Mouse (Mus musculus): ENCODE measurements around the gene Cd79a. TPM values are rescaled to one million over a fixed set of nuclear protein-coding genes. Genes with fewer than 3 reads are reported as not detected.

Gene Cd79a
- polyA plus RNA-seq, 1 experiment, result not detected

- Histone ChIP-seq H3K4me1 (ENCODE audit: control insufficient read depth, insufficient read depth, low read length) (peaks cover 8% of the 10 kb centered on the region), H3K27ac (ENCODE audit: insufficient read depth, low read depth, low read length) (no peak overlapping the region), H3K4me3 (ENCODE audit: insufficient read depth, low read length) (no peak overlapping the region)
- TF ChIP-seq POLR2A (IDR thresholded peaks at IDR 0.05; ENCODE audit: borderline replicate concordance, low read depth, low read length), result no peak
- no peak for TF ChIP-seq CTCF (IDR thresholded peaks at IDR 0.05; ENCODE audit: low read depth, low read length)
These were observed 10.1 kb downstream of the Cd79a start for GRCm38 (mm10) chr7:24907211-24907748.

- Histone ChIP-seq H3K4me3 (ENCODE audit: insufficient read depth, low read length) (no peak overlapping the region), H3K4me1 (ENCODE audit: control insufficient read depth, insufficient read depth, low read length) (no peaks in the 10 kb centered on the region), H3K27ac (ENCODE audit: insufficient read depth, low read depth, low read length) (no peak overlapping the region)
- TF ChIP-seq POLR2A (IDR thresholded peaks at IDR 0.05; ENCODE audit: borderline replicate concordance, low read depth, low read length) (no peak), CTCF (IDR thresholded peaks at IDR 0.05; ENCODE audit: low read depth, low read length) (no peak)
These were observed 15.3 kb downstream of the Cd79a start for GRCm38 (mm10) chr7:24912480-24912879.

- H3K27ac ChIP-seq (ENCODE audit: insufficient read depth, low read depth, low read length), result no peak overlapping the region
These were observed 21.7 kb downstream of the Cd79a start for GRCm38 (mm10) chr7:24918763-24919323.

GRCm38 (mm10) chr7:24919728-24920127 is 22.5 kb downstream of the Cd79a start:
- Histone ChIP-seq H3K27ac (ENCODE audit: insufficient read depth, low read depth, low read length) (no peak overlapping the region), H3K4me3 (ENCODE audit: insufficient read depth, low read length) (no peak overlapping the region), H3K4me1 (ENCODE audit: control insufficient read depth, insufficient read depth, low read length) (no peaks in the 10 kb centered on the region)
- TF ChIP-seq POLR2A (IDR thresholded peaks at IDR 0.05; ENCODE audit: borderline replicate concordance, low read depth, low read length), result no peak
- no peak for TF ChIP-seq CTCF (IDR thresholded peaks at IDR 0.05; ENCODE audit: low read depth, low read length)

More at GRCm38 (mm10) chr7:24918763-24919323, 21.7 kb downstream of the Cd79a start:
- no peak overlapping the region for H3K4me3 ChIP-seq (ENCODE audit: insufficient read depth, low read length)
- TF ChIP-seq POLR2A (IDR thresholded peaks at IDR 0.05; ENCODE audit: borderline replicate concordance, low read depth, low read length) (no peak), CTCF (IDR thresholded peaks at IDR 0.05; ENCODE audit: low read depth, low read length) (no peak)
- H3K4me1 ChIP-seq (ENCODE audit: control insufficient read depth, insufficient read depth, low read length), result no peaks in the 10 kb centered on the region

GRCm38 (mm10) chr7:24930475-24930874 is 33.3 kb downstream of the Cd79a start:
- Histone ChIP-seq H3K4me1 (ENCODE audit: control insufficient read depth, insufficient read depth, low read length) (no peaks in the 10 kb centered on the region), H3K27ac (ENCODE audit: insufficient read depth, low read depth, low read length) (no peak overlapping the region), H3K4me3 (ENCODE audit: insufficient read depth, low read length) (no peak overlapping the region)
- TF ChIP-seq CTCF (IDR thresholded peaks at IDR 0.05; ENCODE audit: low read depth, low read length) (no peak), POLR2A (IDR thresholded peaks at IDR 0.05; ENCODE audit: borderline replicate concordance, low read depth, low read length) (no peak)

GRCm38 (mm10) chr7:24931651-24932050 is 34.5 kb downstream of the Cd79a start:
- TF ChIP-seq POLR2A (IDR thresholded peaks at IDR 0.05; ENCODE audit: borderline replicate concordance, low read depth, low read length), result no peak
- TF ChIP-seq CTCF (IDR thresholded peaks at IDR 0.05; ENCODE audit: low read depth, low read length), result no peak
- no peak overlapping the region for H3K27ac ChIP-seq (ENCODE audit: insufficient read depth, low read depth, low read length)
- no peak overlapping the region for H3K4me3 ChIP-seq (ENCODE audit: insufficient read depth, low read length)
- no peaks in the 10 kb centered on the region for H3K4me1 ChIP-seq (ENCODE audit: control insufficient read depth, insufficient read depth, low read length)

- Histone ChIP-seq H3K27ac (ENCODE audit: insufficient read depth, low read depth, low read length) (no peak overlapping the region), H3K4me3 (ENCODE audit: insufficient read depth, low read length) (no peak overlapping the region), H3K4me1 (ENCODE audit: control insufficient read depth, insufficient read depth, low read length) (no peaks in the 10 kb centered on the region)
- TF ChIP-seq POLR2A (IDR thresholded peaks at IDR 0.05; ENCODE audit: borderline replicate concordance, low read depth, low read length), result no peak
- TF ChIP-seq CTCF (IDR thresholded peaks at IDR 0.05; ENCODE audit: low read depth, low read length), result no peak
These were observed 46.5 kb downstream of the Cd79a start for GRCm38 (mm10) chr7:24943641-24944040.

GRCm38 (mm10) chr7:24944257-24944950 is 47.2 kb downstream of the Cd79a start, which contains the start of gene Gm4881:
Gm4881 (minus strand) TSS chr7:24944494.
- Histone ChIP-seq H3K27ac (ENCODE audit: insufficient read depth, low read depth, low read length) (no peak within 1 kb of the TSS), H3K4me1 (ENCODE audit: control insufficient read depth, insufficient read depth, low read length) (no peaks in the 10 kb centered on the region), H3K4me3 (ENCODE audit: insufficient read depth, low read length) (no peak within 1 kb of the TSS)
- no peak for TF ChIP-seq CTCF (IDR thresholded peaks at IDR 0.05; ENCODE audit: low read depth, low read length)
- no peak for TF ChIP-seq POLR2A (IDR thresholded peaks at IDR 0.05; ENCODE audit: borderline replicate concordance, low read depth, low read length)

- TF ChIP-seq CTCF (IDR thresholded peaks at IDR 0.05; ENCODE audit: low read depth, low read length), result no peak
- no peak for TF ChIP-seq POLR2A (IDR thresholded peaks at IDR 0.05; ENCODE audit: borderline replicate concordance, low read depth, low read length)
- Histone ChIP-seq H3K4me1 (ENCODE audit: control insufficient read depth, insufficient read depth, low read length) (no peaks in the 10 kb centered on the region), H3K4me3 (ENCODE audit: insufficient read depth, low read length) (no peak overlapping the region)
These were observed 50.3 kb downstream of the Cd79a start for GRCm38 (mm10) chr7:24947316-24948048.

More at GRCm38 (mm10) chr7:24947316-24948048, 50.3 kb downstream of the Cd79a start:
- H3K27ac ChIP-seq (ENCODE audit: insufficient read depth, low read depth, low read length), result no peak overlapping the region

Data from bone marrow macrophage, adult 2 months (primary cell).